Mouse (Mus musculus) right cerebral cortex, postnatal 25 days (tissue): ENCODE results near the gene Igflr1.

Experiments used
- DNase-seq: peaks from one replicate; pipeline ENCODE4 v3.0.0; 2022

Igflr1 gene

DNA sequence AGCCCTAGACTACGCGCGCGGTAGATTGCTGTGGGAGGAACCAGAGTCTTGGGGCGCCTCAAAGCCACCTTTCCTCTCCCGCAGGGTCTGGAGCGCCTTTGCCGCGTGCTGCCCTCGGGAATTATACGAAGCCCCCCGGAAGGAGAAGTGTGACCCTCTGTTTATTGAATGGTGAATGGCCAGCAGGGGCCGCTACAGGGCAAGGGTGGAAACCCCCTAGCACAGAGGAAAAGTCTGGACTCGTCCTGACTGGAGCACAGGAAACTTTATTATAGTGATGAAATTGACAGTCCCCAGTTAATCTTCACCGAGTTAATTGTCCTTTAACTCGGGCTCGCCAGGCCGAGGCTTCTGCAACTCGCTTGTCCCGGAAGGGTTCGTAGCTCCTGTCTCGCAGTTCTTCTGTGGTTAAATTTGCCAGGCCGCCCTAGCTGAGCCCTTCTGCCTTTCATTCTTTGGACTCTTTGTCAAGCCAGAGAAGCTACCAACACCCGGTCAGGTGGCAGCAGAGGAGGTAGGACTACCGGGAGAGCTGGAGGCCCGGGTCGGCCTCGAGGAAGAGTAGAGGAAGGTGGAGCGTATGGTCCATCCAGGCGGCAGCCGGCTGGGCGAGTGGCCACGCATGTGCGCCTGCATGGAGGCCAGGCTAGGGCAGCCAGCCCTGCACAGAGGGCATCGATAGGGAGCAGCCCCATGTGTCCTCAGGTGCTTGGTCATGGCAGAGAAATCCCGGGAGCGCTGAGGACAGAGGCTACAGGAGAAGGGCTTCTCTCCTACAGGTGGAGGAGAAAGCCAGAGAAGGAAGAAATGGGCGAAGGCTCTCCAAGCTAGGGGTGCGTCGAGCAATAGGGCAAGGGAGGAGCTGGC lies 24.4 kb downstream of the Igflr1 start:
- DNase-seq: peak; percentile 78

- DNase-seq: no peak
These were observed 25.8 kb downstream of the Igflr1 start for GRCm38 (mm10) chr7:30590927-30591604.

- DNase-seq: no peak
These were observed 26.4 kb downstream of the Igflr1 start for GRCm38 (mm10) chr7:30591605-30591951.

GRCm38 (mm10) chr7:30592772-30593423 lies 27.7 kb downstream of the Igflr1 start:
- no peak for DNase-seq

- no peak for DNase-seq
These were observed 28.6 kb downstream of the Igflr1 start for GRCm38 (mm10) chr7:30593579-30594509.

GRCm38 (mm10) chr7:30594510-30595024 lies 29.3 kb downstream of the Igflr1 start:
- DNase-seq: no peak

DNA sequence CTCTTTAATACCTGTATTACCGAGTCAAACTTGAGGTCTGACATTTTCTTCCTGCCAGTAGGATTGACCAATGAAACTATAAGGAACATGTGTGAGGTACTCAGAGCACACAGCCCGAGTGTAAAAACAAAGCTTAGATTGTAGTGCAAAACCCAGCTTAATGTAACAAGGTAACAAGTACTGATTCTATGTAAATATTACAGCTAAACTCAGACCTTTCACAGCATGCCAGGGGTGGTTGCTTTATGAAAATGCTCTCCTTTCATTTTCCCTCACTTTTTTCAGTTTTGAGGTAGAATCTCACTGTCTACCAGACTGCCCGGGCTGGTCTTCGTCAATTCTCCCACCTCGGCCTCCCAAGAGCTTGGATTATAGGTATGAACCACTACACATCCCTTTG lies 30.9 kb downstream of the Igflr1 start:
- no peak for DNase-seq

DNA sequence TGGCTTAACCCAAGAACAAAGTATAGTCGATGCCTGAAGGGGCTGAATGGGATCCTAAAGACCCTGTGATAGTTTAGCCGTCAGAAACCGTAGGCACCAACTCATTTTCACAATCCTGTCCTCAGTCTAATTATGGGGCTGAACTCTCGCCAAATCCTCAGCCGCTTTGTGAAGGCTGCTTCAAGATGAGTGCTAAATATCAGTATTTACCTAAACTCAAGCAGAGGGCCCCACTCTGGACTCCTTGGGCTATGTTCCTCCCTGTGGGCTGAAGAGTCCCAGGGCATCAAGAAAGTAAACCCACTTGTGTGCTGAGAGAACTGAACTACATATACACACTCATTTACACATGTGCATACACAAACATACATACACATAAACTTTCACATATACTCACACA lies 31.6 kb downstream of the Igflr1 start:
- no peak for DNase-seq

DNA sequence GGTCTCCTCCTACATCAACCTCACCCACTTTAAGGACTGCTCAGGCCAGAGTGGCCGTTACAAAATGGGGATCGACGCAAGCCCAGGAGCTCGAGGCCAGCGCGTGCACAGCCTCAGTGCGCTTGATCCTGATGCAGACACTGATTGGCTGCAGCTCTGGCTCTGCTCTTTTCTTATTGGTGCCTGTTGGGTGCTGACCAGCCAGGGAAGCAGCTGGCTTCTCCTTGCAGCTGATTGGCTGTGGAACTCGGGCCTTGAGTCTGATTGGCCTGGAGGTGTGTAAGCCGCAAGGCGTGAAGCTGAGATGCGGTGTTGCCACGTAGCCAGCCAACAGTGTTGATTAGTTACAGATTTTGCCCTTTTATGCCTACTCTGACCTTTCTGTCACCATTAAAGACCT lies 33.6 kb downstream of the Igflr1 start, which contains the start of gene Zbtb32:
Gene Zbtb32 (minus strand): TSS at position 124 of the 400 bp plus-strand sequence.
- no peak for DNase-seq

DNA sequence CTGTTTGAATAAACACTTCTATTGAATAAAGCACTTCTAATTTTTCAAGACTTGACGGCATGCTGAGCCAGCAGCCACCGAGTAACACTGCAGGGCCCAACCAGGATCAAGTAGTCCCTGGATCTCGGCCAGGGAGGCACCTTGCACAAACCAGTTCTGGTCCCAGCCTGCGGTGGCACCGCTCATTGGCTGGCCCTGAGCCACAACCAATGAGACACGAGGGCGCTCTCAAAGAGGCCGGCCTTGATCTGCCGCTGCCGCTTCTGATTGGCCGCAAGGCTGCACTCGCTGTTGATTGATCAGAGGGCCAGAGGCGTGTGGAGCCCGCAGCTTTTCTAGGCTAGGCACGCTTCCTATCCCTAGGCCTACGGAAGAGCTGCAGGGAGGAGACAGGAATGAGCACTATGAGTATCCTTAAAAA lies 34.7 kb downstream of the Igflr1 start:
- peak; percentile 88 for DNase-seq

GRCm38 (mm10) chr7:30600651-30601050 lies 35.4 kb downstream of the Igflr1 start:
- no peak for DNase-seq

GRCm38 (mm10) chr7:30602583-30602982 lies 37.4 kb downstream of the Igflr1 start:
- DNase-seq: no peak

DNA sequence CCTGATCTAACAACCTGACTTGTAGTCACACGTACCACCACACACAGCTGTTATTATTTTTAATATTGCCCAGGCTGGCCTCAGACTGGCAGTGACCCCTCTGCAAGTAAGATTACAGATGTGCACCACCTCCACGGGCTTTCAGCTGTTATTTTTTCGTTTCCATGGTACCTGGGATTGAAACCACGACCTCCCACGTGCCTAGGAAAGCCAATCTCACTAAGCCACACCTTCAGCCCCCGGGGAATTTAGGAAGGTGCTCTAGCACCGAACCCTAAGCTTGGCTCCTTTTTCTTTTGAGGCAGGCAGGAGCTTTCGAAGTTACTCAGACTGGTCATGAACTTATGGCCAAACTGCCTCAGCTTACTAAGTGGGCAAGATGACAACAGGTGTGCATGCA lies 39.2 kb downstream of the Igflr1 start:
- no peak for DNase-seq

DNA sequence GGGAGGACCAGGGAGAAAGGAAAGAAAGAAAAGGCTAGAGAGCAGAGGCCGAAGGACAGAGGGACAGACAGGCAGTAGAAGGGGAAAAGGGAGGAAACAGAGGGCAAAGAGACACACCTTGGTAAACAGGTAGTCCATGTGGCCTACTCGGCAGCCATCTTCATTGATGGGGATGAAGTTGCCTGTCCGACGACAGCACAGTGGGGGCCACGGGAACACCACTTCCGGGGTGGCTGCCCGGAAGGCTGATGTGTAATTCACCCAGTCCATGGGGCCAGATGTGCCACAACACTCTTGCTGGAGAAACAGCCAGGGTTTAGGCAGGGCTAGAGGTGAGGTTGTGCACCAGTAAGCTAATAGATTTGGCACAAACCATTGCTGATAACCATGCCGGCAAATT lies 39.7 kb downstream of the Igflr1 start:
- no peak for DNase-seq

GRCm38 (mm10) chr7:30607706-30608309 lies 42.6 kb downstream of the Igflr1 start:
- no peak for DNase-seq

DNA sequence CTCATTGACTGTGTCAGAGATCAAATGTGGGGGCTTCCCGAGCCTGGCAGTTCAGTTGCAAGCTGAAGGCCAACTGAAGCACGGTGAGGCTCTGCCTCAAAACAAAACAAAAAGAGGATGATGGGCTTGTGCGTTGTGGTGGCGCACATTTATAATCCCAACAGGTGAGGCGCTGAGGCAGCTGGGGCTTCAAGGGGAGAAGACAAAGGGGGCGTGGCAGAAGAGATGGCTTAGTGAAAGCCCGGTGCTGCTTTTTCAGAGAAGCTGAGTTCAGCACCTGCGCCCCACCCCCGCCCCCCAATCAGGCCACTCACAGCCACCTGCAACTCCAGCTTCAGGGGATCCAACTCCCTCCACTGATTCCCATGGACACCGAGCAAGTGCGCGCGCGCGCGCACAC lies 43.2 kb downstream of the Igflr1 start:
- no peak for DNase-seq

- no peak for DNase-seq
These were observed 44.8 kb downstream of the Igflr1 start for GRCm38 (mm10) chr7:30610043-30610442.

DNA sequence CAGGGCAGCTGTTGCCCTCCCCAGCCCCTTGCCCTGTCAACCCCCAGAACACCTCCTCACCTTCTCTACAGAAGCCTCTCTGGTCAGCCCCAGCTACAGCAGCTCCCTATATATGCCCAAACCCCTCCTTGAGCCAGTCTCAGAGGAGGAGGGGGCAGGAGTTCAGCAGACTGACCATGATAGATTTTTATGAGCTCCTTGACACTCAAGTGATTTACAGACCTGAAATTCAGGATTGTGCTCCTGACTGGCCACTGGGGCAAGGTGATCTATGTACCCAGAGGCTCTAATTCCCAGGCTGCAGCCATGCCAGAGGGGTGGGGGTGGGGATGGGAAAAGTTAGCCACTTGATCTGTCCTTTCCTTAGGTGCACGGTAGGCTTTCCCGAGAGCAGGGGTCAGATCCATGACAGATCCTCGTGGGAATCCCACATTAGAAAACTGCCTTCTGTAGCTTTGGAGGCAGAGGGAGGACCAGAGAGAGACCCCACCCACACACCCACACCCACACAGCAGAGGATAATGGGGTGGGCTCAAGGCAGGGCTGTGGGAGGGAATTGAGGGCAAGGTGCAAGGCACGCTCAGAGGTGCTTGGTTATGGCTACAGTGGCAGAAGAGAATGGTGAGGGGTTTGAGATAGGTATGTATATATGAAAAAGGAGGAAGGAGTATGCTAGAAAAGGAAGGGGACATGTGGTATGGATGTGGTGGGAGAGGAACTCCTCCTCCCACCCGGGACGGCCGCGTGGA lies 47.6 kb downstream of the Igflr1 start, which contains the start of gene Upk1a:
Gene Upk1a (minus strand): TSS at position 194 of the 749 bp plus-strand sequence.
- DNase-seq: no peak

DNA sequence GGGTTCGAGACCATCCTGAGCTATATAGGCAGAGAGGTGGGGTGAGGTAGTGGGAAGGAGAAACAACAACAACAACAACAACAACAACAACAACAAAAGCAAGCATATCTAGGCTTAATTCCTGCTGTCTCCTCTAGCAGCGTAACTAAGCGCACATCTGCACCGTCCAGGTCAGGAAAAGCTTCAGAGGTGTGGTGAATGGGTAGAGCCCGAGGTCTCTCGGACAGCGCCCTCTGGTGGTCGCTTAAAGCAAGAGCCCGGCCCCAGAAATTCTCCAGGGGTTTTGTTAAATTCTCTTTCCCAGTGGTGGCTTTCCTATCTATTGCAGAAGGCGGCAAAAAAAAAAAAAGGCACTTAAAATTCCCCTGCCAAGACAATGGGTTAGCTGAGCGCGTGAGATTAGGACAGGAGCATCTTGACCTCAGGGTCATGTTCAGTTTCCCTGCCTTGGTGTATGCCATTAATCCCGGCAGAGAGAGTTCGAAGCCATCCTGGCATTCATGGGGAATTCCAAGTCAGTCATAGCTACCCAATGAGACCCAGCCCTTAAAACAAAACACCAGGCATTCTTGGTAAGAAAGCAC lies 48.4 kb downstream of the Igflr1 start:
- no peak for DNase-seq

GRCm38 (mm10) chr7:30614454-30614853 lies 49.2 kb downstream of the Igflr1 start:
- no peak for DNase-seq
